Mouse (Mus musculus) c-Kit-negative CD71-positive TER-119-positive erythroid progenitor cells, embryonic 14.5 days (primary cell): ENCODE measurements around the gene Kcnj12.

Source experiments
- DNase-seq: peaks from one replicate; pipeline ENCODE4 v3.0.0-alpha.2; 2013; ENCODE audit warnings: low read depth, low spot score

Kcnj12 gene

GRCm38 (mm10) chr11:61022550-61023391 is at the start of gene Kcnj12:
Gene Kcnj12 (plus strand): TSS chr11:61022564.
- DNase-seq = no peak

- no peak for DNase-seq
Observed at GRCm38 (mm10) chr11:60975097-60975496, 47.3 kb upstream of the Kcnj12 start.

DNA sequence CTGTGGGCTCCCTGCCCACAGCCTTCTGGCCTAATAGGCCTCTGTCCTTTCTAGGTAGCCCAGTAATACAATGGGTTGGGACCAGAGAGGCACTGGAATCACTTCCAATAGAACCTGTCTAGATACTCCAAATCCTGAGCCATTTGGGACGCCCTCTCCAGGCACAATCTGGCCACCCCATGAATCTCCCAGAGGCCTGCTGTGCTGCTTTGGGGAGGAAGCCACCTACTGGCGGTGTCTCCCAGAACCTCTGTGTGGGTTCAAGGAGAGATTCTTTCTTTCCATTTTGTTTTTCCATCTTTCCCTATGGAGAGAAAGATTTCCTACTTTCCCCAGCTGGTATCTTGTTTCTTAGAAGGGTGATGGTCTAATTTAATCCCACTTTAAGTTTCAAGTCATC is 46.1 kb upstream of the Kcnj12 start:
- no peak for DNase-seq

- no peak for DNase-seq
Observed at GRCm38 (mm10) chr11:60976742-60977141, 45.6 kb upstream of the Kcnj12 start.

DNA sequence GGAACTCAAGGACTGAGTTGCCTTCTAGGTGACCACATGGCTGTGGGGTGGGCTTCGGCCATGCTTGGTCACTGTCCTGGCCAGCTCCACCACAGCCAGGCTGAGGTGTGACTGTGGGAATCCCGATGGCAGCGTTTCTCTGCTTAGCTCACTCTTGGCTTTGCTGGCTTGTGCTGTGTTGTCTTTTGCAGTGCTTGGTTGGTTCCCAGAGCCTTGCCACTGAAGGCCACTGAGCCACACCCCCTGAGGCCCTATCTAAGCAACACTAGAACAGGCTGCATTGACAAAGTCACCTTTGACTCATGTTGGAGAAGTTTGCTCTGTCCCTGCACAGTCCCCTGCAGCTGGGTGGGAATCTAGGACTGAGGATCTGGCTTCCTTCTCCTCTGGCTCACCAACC is 45.2 kb upstream of the Kcnj12 start:
- no peak for DNase-seq

DNA sequence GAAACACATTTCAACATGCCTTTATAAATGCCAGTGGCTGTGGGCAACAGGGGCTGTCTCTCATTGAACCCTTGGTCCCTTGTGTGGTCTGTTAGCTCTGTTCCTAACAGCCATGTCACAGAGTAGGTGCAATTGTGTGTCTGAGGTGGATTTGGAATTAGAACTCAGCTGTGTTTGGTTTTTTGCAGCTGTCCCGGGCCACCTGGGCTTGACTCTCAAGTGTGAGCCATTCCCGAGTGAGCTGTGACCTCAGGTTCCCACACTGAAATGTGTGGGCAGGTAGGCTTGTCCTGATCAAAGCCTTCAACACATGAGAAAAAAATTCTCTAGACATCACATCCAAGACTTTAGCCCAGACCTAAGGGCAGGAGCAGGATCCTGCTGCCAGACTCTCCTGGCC is 43.7 kb upstream of the Kcnj12 start:
- no peak for DNase-seq

- DNase-seq = no peak
Observed at GRCm38 (mm10) chr11:60979788-60980187, 42.6 kb upstream of the Kcnj12 start.

- no peak for DNase-seq
Observed at GRCm38 (mm10) chr11:60981693-60982486, 40.5 kb upstream of the Kcnj12 start.

- DNase-seq = no peak
Observed at GRCm38 (mm10) chr11:60984912-60985558, 37.3 kb upstream of the Kcnj12 start.

GRCm38 (mm10) chr11:60990428-60990827 is 31.9 kb upstream of the Kcnj12 start:
- DNase-seq = no peak

DNA sequence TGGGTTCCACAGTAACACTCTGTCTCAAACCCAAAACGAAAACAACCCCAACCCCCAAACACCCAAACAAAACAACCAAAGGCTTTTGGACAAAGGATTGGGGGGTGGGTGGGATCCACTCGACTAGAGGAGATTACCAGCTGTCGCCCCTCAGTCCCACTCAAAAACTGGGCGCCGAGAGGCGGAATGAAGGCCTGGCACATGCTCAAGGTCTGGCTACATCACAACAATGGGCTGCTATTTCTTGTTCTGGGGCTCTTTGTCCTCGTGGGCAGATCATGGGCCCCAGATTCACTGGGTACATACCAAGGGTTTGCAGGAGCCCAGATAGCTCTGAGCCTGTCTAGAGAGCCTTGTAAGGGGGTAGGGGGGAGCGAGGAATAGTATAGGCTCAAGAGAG is 19.6 kb upstream of the Kcnj12 start:
- no peak for DNase-seq

DNA sequence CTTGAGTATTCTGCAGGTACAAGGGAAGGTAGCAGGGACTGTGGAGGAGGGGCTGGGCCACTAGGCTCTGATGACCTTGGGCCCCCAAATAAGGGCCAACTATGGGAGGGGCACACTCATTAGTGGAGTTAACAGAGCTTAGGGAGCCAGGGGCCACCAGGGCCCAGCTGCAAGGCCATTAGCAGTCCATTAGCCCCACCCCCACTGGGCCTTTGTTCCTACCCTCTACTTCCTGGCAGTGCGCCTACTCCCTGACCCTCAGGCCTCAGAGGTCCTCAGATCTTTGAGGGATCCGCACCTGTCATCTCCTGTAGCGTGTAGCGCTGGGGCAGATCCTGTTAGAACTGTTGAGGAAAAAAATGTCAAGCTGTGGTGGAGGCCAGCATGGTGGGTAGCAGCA is 18.3 kb upstream of the Kcnj12 start:
- DNase-seq = no peak

DNA sequence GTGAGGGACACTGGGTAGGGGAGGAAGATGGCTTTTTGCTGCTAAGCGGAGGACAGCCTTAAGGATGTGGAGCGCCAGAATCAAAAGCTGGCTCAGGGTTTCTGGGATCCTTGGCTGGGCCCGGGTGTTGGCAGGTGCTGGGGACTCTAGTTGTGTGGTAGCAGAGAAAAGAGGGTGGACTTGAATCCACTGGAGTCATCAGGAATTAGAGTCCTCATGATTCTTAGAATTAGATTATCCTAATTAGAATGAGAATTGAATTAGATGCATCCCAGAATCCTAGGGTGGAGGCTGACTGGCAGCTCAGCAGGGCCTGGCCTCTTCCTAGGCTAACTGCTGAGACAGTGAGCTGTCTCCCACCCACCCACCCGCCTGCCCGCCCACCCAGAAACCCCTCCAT is 17.6 kb upstream of the Kcnj12 start:
- no peak for DNase-seq

DNA sequence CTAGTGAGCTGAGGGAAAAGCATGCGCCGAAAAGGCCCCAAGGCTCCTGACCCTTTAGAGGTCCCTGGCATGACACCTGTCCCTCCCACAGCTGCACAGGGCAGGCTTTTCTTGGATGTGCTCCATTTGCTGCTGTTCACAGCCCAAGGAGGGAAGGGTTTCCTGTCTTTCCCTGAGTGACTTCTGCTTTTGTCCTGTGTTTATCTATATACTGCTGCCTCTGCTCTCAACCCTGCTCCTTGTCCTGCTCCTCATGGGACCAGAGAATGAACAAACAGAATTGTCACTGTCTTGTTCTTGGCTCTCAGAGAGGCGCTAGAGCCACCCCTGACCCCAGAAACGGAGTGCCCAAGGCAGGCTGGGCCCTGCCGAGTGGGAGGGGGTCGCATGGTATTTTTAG is 17.0 kb upstream of the Kcnj12 start:
- DNase-seq = no peak

DNA sequence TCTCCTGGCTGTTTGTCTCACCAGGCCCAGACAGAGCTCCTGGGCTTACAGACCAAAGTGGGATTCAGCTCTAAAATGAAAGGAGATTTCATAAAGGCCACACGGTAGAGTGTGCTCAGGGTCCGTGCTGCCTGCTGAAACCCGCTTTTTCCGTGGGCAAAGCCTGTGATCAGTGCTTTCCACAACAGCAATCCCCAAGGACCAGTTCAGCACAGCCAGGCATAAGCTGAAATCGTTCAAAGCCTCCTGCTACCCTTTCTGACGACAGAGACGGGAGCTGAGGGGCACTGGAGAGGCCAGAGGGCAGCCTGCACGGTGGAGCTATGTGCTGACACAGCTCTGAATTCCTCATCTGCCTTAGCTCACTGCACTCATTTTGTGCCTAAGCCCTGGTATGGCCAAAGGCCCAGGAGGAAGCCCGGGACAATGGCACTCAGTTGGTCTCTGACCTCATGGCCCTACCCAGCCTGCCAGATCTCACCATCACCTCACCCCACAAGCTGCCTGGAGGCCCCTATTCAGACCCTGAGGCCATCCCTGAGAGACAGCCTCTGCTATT is 10.5 kb upstream of the Kcnj12 start:
- DNase-seq = no peak

DNA sequence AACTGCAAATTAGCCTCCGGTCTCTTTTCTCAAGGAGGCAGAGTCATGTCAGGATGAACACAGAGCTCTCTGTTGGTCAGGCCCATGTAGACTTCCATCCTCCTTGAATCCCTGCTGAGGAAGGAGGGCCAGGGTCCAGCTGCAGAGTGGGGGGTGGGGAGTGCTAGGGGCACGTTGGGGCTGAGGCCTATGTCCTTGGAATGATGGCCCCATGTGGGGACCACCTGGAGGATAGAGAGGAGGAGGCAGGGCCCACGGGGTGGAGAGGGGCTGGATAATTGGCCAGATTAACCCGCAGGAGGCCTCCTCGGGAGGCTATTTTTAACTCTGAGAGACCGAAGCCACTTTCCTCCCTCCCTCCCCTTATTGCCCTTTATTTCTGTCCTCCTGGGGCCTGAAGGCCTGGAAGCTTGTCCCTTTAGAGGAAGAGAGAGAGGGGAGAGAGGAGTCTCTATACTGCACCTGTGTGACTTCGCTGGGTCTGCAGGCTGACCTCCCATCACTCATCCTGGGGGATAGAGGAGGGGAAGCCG is 5.4 kb upstream of the Kcnj12 start:
- no peak for DNase-seq

DNA sequence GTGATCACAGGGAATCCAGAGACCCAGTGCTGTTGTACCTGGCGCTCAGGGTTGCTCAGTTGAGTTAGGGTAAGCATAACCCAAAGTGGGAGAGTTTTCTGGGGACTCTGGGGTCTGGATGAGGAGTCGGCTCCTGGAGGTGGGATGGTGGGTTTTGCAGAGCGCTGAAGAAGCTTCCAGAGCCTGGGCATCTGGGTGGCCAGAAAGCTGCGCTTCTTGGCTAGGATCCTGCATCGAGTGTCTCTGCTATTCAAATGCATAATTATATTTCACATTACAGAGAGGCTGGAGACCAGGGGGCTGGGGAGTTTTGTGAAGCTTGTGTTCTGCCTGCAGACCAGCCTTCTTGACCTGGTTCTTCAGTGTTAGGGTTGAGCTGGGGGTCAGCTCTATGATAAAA is 1.2 kb upstream of the Kcnj12 start:
- no peak for DNase-seq

DNA sequence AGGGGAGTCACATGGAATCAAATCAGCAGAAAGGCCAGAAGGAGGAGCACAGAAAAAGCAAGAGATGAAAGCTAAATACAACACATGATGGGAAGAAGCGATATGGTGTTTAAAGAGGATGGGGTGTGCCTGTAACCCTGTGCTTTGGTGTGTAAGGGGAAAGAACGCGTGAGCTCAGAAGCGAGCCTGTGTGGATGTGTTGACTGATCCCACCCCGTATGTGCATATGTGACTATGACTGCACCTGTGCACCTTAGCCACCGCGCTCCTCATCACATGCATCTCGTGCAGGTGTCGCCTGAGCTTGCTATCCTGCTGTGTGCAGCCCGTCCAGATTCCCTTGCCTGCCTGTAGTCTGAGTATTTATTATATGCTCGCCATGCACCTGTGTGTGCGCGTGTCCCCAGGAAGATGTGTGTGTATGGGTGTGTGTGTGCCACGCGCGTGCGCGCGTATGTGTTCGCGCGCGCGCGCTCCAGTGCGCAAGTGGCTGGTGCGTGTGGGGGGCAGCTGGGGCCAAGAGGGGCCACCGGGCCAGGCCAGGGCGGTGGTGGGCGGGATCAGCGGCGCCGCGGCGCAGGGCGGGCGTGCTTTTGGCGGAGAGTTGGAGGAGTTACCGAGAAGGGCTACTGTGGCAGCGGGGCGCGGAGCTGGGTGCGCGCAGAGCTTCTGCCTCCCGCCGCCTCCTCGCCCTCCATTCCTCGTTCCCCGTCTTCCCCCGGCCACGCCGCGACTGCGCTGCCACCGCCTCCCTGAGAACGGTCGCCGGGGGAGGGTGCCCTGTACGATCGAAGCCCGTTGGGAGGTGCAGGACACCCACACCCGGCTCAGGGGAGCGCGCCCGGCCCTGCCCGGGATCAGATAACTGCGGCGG is 451 bp upstream of the Kcnj12 start:
- DNase-seq = no peak

- DNase-seq = no peak
Observed at GRCm38 (mm10) chr11:61023416-61024200, 1.2 kb downstream of the Kcnj12 start.

DNA sequence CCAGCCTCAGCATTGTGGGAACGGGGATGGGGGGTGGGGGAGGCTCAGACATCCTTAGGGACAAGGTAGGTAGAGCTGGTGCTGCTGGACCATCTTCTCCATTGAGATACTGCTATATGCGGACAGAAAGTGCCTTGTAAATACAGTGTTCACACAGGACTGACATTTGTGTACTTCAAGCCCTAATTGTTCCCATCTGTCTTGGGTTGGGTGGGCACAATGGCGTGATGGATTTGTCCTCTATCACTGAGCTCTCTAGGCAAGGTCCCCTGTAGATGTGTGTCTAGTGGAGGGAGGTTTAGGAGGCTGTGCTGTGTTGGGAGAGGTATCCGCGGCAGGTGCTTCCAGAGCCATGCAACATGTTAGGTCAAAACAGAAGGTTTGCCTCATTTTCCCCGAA is 2.0 kb downstream of the Kcnj12 start:
- DNase-seq = no peak
